Mouse (Mus musculus) hindbrain, embryonic 14.5 days (tissue): ENCODE data around the gene Gm4792. TPM values are rescaled to one million over a fixed set of nuclear protein-coding genes. Genes with fewer than 3 reads are reported as not detected.

Experiments used
- ATAC-seq: fragments of 200-750 bp; cut with Nextera tagmentation; 2 replicates; pipeline ENCODE4 v1.8.0; 2017; ENCODE audit warnings: moderate number of reproducible peaks, mild to moderate bottlenecking, moderate TSS enrichment, moderate library complexity; ENCODE audit not compliant: low FRiP score
- DNase-seq: peaks from one replicate; pipeline ENCODE4 v3.0.0-alpha.2; 2015; ENCODE audit warnings: low spot score
- H3K27ac ChIP-seq: fragments of 300-500 bp; sonication (generic); 2 replicates; pipeline ENCODE4 v1.5.1; 2014; ENCODE audit warnings: mild to moderate bottlenecking, moderate library complexity
- H3K27me3 ChIP-seq: fragments of 300-500 bp; sonication (generic); 2 replicates; pipeline ENCODE4 v1.6.1; 2014; ENCODE audit warnings: mild to moderate bottlenecking, low read length, mixed read lengths; ENCODE audit not compliant: control insufficient read depth, insufficient read depth
- H3K36me3 ChIP-seq: fragments of 300-500 bp; sonication (generic); replicated peaks from 2 replicates; pipeline ENCODE4 v1.6.1; 2014; ENCODE audit not compliant: control insufficient read depth, insufficient read depth
- H3K4me1 ChIP-seq: fragments of 300-500 bp; sonication (generic); replicated peaks from 2 replicates; pipeline ENCODE4 v1.6.1; 2014; ENCODE audit warnings: antibody characterized with exemption, low read length, mixed read lengths; ENCODE audit not compliant: control insufficient read depth, insufficient read depth
- H3K4me2 ChIP-seq: fragments of 300-500 bp; sonication (generic); replicated peaks from 2 replicates; pipeline ENCODE4 v1.6.1; 2014; ENCODE audit warnings: mild to moderate bottlenecking, moderate library complexity
- H3K4me3 ChIP-seq: fragments of 300-500 bp; sonication (generic); replicated peaks from 2 replicates; pipeline ENCODE4 v1.5.1; 2014; ENCODE audit warnings: mild to moderate bottlenecking, low read length
- H3K9ac ChIP-seq: fragments of 300-500 bp; sonication (generic); 2 replicates; pipeline ENCODE4 v1.6.1; 2014
- H3K9me3 ChIP-seq: fragments of 300-500 bp; sonication (generic); 2 replicates; pipeline ENCODE4 v1.6.1; 2016; ENCODE audit warnings: low read length; ENCODE audit not compliant: control insufficient read depth
- WGBS: fragments of 180-500 bp; shearing (Covaris S2); extraction: QIAGEN DNeasy Blood & Tissue Kit; methylation state at CpG from one replicate; pipeline ENCODE4 v1.1.7; 2014; 5-methylcytosine and 5-hydroxymethylcytosine counted together
- polyA plus RNA-seq: library from polyadenylated mRNA; unstranded; fragments of >200 nt; fragmentation: Nextera tagmentation; extraction: Ambion mirVana; gene quantifications from 2 replicates; pipeline ENCODE4 v1.2.1, GENCODE M21; 2014

The Gm4792 gene
- polyA plus RNA-seq, 1 experiment from 2014 or later, result 0.35 TPM

DNA sequence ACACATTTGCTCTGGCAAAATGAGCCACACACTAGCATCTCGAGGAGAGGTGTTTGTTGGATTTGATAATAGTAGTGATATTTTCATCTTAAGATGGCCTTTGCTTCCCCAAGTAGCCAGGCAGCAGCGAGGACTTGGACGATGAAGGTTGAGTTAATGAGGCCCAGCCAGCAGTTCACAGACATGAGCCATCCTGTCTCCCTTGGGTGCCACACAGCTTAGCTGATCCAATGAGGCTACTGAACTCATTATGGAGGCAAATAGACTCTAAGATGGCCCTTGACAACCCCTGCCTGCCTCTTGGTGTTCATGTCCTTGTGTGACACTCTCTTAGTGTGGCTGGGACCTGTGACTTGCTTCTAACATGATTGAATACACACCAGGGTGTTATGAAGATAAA is 43.7 kb downstream of the Gm4792 start:
- Histone ChIP-seq H3K9me3 (no peaks in the 10 kb centered on the region), H3K36me3 (no peaks in the 10 kb centered on the region), H3K27ac (no peak overlapping the region), H3K27me3 (no peaks in the 10 kb centered on the region), H3K9ac (no peak overlapping the region), H3K4me3 (no peak overlapping the region), H3K4me2 (no peak overlapping the region), H3K4me1 (peaks cover 5% of the 10 kb centered on the region)
- no peak for ATAC-seq
- no peak for DNase-seq
- 69% methylated on average over 3 of the region's 3 CpGs for whole genome bisulfite sequencing

DNA sequence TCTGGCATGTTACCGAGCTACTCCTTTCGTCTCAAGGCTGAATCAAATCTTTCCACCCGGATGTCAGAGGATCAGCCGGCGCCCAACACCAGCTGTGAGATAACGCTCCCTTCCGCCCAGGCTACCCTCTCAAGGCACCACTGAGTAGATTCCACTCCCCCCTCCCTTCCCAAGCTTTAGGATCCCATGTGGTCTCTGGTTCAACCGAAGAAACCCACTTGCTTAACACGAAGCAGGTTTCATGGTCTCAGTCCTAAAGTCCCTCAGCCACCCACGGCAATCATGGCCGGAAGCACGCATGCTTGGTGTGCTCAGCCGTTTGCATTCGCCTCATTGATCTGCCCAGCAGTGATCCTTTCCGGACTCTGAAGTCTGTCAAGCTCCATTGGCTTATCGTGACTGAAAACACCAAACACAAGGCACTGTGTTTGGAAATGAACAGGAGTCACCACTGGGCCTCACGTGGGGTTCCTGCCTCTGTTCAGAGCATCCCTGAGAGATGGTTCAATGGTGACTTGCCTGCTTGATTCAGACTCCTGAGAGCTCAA is 45.2 kb downstream of the Gm4792 start:
- no peaks in the 10 kb centered on the region for H3K27me3 ChIP-seq
- H3K27ac ChIP-seq, result no peak overlapping the region
- peaks cover 9% of the 10 kb centered on the region for H3K4me1 ChIP-seq
- DNase-seq, result no peak
- WGBS, result 75% methylated on average over 17 of the region's 17 CpGs
- no peaks in the 10 kb centered on the region for H3K9me3 ChIP-seq
- no peak overlapping the region for H3K4me3 ChIP-seq
- ATAC-seq, result no peak
- H3K9ac ChIP-seq, result no peak overlapping the region
- no peaks in the 10 kb centered on the region for H3K36me3 ChIP-seq
- no peak overlapping the region for H3K4me2 ChIP-seq

DNA sequence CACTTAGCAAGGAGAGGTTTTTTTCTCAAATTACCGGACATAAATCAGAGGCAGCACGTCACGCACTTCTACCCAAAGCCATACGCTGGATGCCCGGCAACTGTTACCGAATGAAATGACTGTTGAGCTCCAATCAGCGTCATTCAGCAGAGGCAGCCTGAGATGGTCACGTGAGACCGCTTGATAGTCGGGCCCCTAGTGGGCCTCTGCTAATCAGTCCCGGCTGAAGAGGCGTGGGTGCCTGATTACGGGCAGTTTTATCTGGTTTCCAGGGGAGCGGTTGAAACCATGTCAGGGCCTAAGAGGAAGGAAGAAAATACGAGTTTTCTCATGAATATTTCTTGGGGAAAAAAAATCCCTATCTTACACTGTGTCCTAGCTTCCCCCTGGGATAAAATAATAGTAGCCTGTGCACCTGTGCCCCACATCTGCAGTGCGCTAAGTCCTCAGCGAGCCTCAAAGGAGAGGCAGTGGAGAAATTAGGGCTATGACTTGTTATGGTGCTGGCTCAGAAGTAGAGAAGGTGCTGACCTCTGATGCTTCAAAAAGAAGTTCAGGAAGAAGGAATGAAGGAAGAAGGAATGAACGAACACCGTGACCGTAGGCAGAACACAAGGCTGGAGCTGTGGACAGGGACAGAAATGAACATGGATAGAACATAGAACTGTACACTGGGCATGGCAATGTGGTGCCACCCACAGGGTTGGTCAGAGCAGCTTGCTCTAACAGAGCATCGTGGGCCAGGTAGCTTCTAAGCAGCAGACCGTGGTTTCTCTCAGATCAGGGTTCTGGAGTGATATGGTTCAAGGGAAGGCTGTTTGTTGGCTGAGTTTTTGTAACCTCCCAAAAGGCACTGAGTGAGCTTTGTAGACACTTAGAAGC is 48.7 kb downstream of the Gm4792 start:
- Histone ChIP-seq H3K9me3 (no peaks in the 10 kb centered on the region), H3K9ac (peak overlapping the region; percentile 33; the same call in 1 of the 2 replicates), H3K27ac (peak overlapping the region; percentile 51; the same call in 1 of the 2 replicates), H3K36me3 (no peaks in the 10 kb centered on the region), H3K4me2 (peak overlapping the region; percentile 42), H3K4me3 (no peak overlapping the region), H3K4me1 (peaks cover 9% of the 10 kb centered on the region), H3K27me3 (no peaks in the 10 kb centered on the region)
- DNase-seq (peak; percentile 55), ATAC-seq (peak; percentile 83)
- 36% methylated on average over 22 of the region's 22 CpGs for WGBS

DNA sequence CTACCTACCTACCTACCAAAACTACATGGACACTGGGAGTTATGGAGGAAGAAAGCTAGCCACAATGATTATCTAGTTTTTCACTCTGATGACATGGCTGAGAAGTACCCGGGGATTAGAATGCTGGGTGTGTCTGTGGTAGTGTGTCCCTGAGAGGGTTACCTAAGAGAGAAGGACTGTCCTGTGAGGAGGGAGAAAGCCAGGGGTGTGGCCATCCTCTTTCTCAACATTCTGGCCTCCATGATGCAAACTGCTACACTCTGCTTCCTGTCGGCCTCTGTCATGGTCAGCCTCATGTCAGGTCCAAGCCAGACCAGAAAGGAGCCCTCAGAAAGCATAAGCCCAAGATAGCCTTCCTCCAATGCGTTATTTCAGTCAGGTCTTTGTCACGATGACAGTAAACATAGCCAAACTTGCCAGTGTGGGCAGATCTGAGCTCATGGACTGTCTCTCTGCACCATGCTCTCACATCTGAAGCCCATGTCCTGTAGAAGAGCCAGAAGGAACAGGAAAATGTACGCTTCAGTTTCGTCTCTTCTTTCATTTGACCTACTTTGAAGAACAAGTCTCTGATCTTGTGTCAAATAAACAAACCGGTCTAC is 50.7 kb downstream of the Gm4792 start:
- WGBS, result 94% methylated on average over 7 of the region's 7 CpGs
- Histone ChIP-seq H3K27ac (no peak overlapping the region), H3K9me3 (no peaks in the 10 kb centered on the region), H3K4me2 (no peak overlapping the region), H3K36me3 (no peaks in the 10 kb centered on the region), H3K27me3 (no peaks in the 10 kb centered on the region), H3K4me3 (no peak overlapping the region), H3K4me1 (peaks cover 9% of the 10 kb centered on the region), H3K9ac (no peak overlapping the region)
- ATAC-seq (no peak), DNase-seq (no peak)

Other genes starting within 250 kb of the Gm4792 start
- 7.0 and 8.0 TPM in 2 replicates for gene Nr2c1, start 150.7 kb downstream of the Gm4792 start, polyA plus RNA-seq
- gene Ndufa12, start 100.0 kb downstream of the Gm4792 start, polyA plus RNA-seq, result 424 and 441 TPM in 2 replicates
- 12.5 and 17.9 TPM in 2 replicates for gene Tmcc3, start 13.2 kb upstream of the Gm4792 start, polyA plus RNA-seq